Comparison of ENCODE assay signal across 13 mouse cellular contexts in genomic region chr10:66925553-66926127, GRCm38 (mm10).
"Had no signal": no experiment of that assay in that cellular context is flagged by ENCODE, and none has a peak within 500 bp of the region (broad histone marks: within the 10 kb centered on the region; RNA-seq: fewer than 3 reads in every experiment).

No protein-coding gene starts in this region.

- H3K27me3 ChIP-seq: liver, embryonic 15.5 days; neural tube, embryonic 12.5 days had no signal

- H3K4me3 ChIP-seq: limb, embryonic 10.5 days; liver, embryonic 15.5 days; midbrain, embryonic 10.5 days; neural tube, embryonic 12.5 days had no signal

- H3K27ac ChIP-seq: limb, embryonic 10.5 days; liver, embryonic 15.5 days; midbrain, embryonic 10.5 days; neural tube, embryonic 12.5 days had no signal

- H3K36me3 ChIP-seq: limb, embryonic 10.5 days; liver, embryonic 15.5 days; midbrain, embryonic 10.5 days; neural tube, embryonic 12.5 days had no signal

- H3K9ac ChIP-seq: liver, embryonic 15.5 days; lung, embryonic 14.5 days; neural tube, embryonic 12.5 days had no signal

- DNase-seq: kidney, adult 8-10 months; kidney, postnatal 10 days; kidney, postnatal 4 days; lung, embryonic 14.5 days; lung, postnatal 10 days; lung, postnatal 4 days; midbrain, embryonic 14.5 days; thymus, postnatal 36 days had no signal

- H3K4me2 ChIP-seq: liver, embryonic 11.5 days; liver, embryonic 15.5 days; lung, embryonic 14.5 days; neural tube, embryonic 12.5 days had no signal

- H3K9me3 ChIP-seq: limb, embryonic 10.5 days; liver, embryonic 15.5 days; midbrain, embryonic 10.5 days; neural tube, embryonic 12.5 days had no signal
